Mouse (Mus musculus) small intestine, adult 2 months (tissue): ENCODE data around the gene Mbtps1. TPM values are rescaled to one million over a fixed set of nuclear protein-coding genes. Genes with fewer than 3 reads are reported as not detected.

Experiments used
- H3K27ac ChIP-seq: fragments of 200-500 bp; 2 replicates; pipeline ENCODE4 v1.5.1; 2012; ENCODE audit warnings: low read depth, low read length, control low read depth, inconsistent platforms; ENCODE audit not compliant: insufficient read depth
- H3K27me3 ChIP-seq: fragments of 200-500 bp; 2 replicates; pipeline ENCODE4 v1.6.1; 2012; ENCODE audit warnings: mild to moderate bottlenecking, moderate library complexity, low read length, inconsistent platforms; ENCODE audit not compliant: control insufficient read depth, insufficient read depth
- H3K36me3 ChIP-seq: fragments of 200-500 bp; 2 replicates; pipeline ENCODE4 v1.6.1; 2012; ENCODE audit warnings: mild to moderate bottlenecking, low read length, control low read depth, inconsistent platforms; ENCODE audit not compliant: control insufficient read depth, insufficient read depth
- H3K4me1 ChIP-seq: fragments of 200-500 bp; 2 replicates; pipeline ENCODE4 v1.6.1; 2012; ENCODE audit warnings: low read length, inconsistent platforms, mixed read lengths; ENCODE audit not compliant: control insufficient read depth, insufficient read depth, insufficient read length
- H3K4me3 ChIP-seq: fragments of 200-500 bp; 2 replicates; pipeline ENCODE4 v1.5.1; 2012; ENCODE audit warnings: low read depth, mild to moderate bottlenecking, control low read depth, inconsistent platforms, low read length, moderate library complexity
- CTCF ChIP-seq: fragments of 200-500 bp; IDR thresholded peaks from 2 replicates; pipeline ENCODE4 v1.5.1; 2012; ENCODE audit warnings: low read depth, mild to moderate bottlenecking, control low read depth, inconsistent platforms, low read length, moderate library complexity, mixed read lengths; ENCODE audit not compliant: insufficient replicate concordance, insufficient read length; ENCODE audit errors: extremely low read depth
- POLR2A ChIP-seq: fragments of 200-500 bp; IDR thresholded peaks from 2 replicates; pipeline ENCODE4 v1.6.1; 2012; ENCODE audit warnings: low read depth, mild to moderate bottlenecking, control low read depth, inconsistent platforms, low read length, moderate library complexity
- WGBS: fragments of 180-500 bp; shearing (Covaris S2); methylation state at CpG from one replicate; pipeline ENCODE4 v1.1.7; 2018; 5-methylcytosine and 5-hydroxymethylcytosine counted together
- polyA plus RNA-seq: library from polyadenylated mRNA; depleted of rRNA; stranded (reverse); fragments of >200 nt; gene quantifications from 2 replicates; pipeline ENCODE4 v1.2.3, GENCODE M21; 2012

The Mbtps1 gene
- polyA plus RNA-seq, 1 experiment: 43.1 TPM

DNA sequence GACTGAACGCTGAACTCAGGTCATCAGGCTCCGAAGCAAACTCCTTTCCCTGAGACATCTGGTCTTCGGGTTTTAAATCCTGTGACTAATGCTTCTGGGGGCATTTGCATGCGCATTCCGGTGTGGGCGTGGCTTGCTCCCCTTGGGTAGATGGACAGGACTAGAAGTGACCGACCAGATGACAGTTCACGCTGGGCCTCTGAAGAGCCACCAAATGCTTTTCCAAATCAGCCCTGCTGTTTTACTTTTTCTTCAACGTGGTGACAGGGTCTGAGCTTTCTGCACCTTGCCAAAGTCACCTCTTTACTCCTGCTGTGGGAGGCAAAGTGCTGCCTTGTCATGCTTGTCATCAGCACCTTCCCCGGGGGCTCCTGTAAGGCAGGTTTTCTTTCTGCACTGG, 30.3 kb upstream of the Mbtps1 start:
- peaks cover 27% of the 10 kb centered on the region for H3K4me1 ChIP-seq
- H3K27me3 ChIP-seq: no peaks in the 10 kb centered on the region
- H3K27ac ChIP-seq: no peak overlapping the region
- no peak overlapping the region for H3K4me3 ChIP-seq
- no peak for TF ChIP-seq CTCF
- TF ChIP-seq POLR2A: no peak
- WGBS: 71% methylated on average over 10 of the region's 10 CpGs
- H3K36me3 ChIP-seq: no peaks in the 10 kb centered on the region

DNA sequence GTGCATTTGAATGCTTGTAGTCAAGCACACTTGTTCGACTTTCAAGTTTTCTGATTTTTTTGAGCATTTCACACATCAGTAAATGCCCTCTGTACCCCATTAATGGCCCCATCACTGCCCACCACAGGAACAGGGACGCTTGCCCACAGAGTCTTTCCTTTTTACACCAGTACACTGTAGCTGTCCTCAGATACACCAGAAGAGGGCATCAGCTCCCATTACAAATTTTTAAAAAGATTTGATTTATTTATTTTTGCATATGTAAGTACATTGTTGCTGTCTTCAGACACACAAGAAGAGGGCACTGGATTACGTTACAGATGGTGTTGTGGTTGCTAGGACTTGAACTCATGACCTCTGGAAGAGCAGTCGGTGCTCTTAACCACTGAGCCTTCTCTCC, 29.8 kb upstream of the Mbtps1 start:
- Histone ChIP-seq H3K36me3 (no peaks in the 10 kb centered on the region), H3K27me3 (no peaks in the 10 kb centered on the region), H3K27ac (no peak overlapping the region), H3K4me3 (no peak overlapping the region), H3K4me1 (peaks cover 25% of the 10 kb centered on the region)
- WGBS: 81% methylated on average over 4 of the region's 4 CpGs
- TF ChIP-seq CTCF (no peak), POLR2A (no peak)

DNA sequence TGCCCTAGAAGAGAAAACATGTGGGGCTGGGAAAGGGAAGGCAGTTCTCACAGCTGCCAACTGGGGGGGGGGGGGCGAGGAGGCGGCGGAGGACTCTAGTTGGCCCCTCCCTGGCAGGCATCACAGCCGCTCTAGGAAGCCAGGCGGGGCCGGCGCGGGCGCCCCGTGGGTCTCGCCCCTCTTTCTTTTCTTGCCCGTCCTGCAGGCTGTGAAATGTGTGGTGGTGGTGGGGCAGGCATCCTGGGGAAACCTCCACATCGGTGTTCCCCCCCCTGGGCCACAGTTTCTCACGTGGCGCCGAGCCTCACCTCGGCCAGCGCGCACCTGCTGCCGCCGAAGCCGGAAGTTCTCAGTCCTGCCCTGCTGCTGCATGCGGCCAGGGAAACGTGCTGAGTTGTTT, 27.4 kb upstream of the Mbtps1 start:
- Histone ChIP-seq H3K27me3 (no peaks in the 10 kb centered on the region), H3K36me3 (no peaks in the 10 kb centered on the region), H3K4me1 (peaks cover 12% of the 10 kb centered on the region; the same call in 1 of the 2 replicates), H3K27ac (peak overlapping the region; percentile 69), H3K4me3 (peak overlapping the region; percentile 64)
- 16% methylated on average over 24 of the region's 24 CpGs for WGBS
- TF ChIP-seq POLR2A (no peak), CTCF (no peak)

DNA sequence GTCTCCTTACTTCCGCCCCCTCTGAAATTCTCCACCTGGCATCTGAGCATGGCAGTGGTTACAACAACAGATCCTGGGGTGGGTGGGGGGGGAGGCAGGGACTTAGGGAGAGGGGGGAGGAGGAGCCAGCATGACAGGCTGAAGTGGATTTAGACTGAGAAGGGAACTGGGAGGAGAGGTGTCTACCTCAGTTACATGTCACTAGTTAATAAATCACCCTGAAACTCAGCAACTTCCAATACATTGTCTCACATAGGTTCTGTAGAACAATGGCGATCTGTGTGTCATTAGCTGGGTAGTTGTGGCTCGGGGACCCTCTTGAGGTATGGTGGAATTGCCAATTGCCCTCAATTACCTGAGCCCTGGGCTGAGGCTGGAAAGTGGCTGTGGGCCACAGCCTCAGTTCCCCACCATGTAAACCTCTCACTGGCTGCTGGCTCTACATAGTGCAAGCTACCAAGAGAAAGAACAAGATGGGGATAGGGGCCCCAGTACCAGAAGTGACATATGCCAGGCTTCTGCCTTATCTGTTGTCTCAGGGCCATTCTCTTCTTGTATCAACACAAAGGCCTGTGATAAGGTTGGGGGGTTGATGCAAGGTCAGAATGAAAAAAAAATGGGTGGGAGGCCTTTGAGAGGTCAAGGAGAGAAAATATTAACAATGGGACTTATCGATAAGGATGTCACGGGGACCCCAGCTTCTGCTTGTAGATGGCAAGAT, 22.1 kb upstream of the Mbtps1 start:
- Histone ChIP-seq H3K4me1 (peaks cover 21% of the 10 kb centered on the region), H3K4me3 (no peak overlapping the region), H3K27ac (peak overlapping the region; percentile 5; the same call in 1 of the 2 replicates), H3K27me3 (no peaks in the 10 kb centered on the region), H3K36me3 (no peaks in the 10 kb centered on the region)
- TF ChIP-seq CTCF: no peak
- TF ChIP-seq POLR2A: no peak
- WGBS: 57% methylated on average over 5 of the region's 5 CpGs

DNA sequence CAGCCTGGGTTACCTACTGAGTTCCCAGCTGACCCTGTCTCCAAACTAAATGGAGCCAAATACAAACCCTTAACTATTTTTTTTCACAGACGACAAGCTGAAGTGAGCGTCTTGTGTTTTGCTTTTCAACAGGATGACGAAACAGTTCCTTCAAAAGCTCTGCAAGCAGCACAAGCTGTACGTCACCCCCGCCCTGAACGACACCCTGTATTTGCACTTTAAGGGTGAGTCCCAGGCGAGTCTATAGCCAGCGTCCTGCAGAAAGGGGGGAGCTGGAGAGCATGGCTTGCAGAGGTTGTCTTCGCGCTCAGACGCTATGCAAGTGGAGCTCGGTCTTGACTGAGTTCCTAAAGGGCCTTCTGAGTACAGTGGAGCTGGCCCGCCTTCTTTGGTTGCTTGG, 20.6 kb upstream of the Mbtps1 start:
- Histone ChIP-seq H3K4me1 (peaks cover 21% of the 10 kb centered on the region), H3K27ac (peak overlapping the region; percentile 89), H3K4me3 (no peak overlapping the region), H3K27me3 (no peaks in the 10 kb centered on the region), H3K36me3 (no peaks in the 10 kb centered on the region)
- TF ChIP-seq POLR2A: no peak
- TF ChIP-seq CTCF: no peak
- 50% methylated on average over 13 of the region's 13 CpGs for WGBS

DNA sequence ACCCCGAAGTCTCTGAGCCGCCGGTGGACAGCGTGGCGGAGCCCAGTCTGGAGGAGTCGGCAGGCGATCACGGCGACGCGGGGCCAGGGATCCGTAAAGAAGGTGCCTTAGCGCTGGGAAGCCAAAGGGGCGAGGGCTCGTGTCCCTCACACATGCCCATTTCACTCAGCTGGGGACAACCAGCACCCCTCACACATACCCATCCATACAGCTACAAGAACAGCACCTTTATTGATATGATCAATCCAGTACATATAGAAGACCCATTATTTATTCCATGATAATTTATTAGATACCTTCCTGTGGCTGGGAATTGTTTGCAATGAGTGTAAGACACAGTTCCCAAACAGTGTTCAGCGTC, 16.8 kb upstream of the Mbtps1 start:
- TF ChIP-seq CTCF: no peak
- no peak for TF ChIP-seq POLR2A
- H3K36me3 ChIP-seq: 0 out of 2 replicates have a peak, but pooled peaks cover 2% of the 10 kb centered on the region
- H3K27ac ChIP-seq: no peak overlapping the region
- peaks cover 23% of the 10 kb centered on the region for H3K4me1 ChIP-seq
- 2% methylated on average over 16 of the region's 16 CpGs for WGBS
- H3K4me3 ChIP-seq: peak overlapping the region; percentile 89
- H3K27me3 ChIP-seq: no peaks in the 10 kb centered on the region

DNA sequence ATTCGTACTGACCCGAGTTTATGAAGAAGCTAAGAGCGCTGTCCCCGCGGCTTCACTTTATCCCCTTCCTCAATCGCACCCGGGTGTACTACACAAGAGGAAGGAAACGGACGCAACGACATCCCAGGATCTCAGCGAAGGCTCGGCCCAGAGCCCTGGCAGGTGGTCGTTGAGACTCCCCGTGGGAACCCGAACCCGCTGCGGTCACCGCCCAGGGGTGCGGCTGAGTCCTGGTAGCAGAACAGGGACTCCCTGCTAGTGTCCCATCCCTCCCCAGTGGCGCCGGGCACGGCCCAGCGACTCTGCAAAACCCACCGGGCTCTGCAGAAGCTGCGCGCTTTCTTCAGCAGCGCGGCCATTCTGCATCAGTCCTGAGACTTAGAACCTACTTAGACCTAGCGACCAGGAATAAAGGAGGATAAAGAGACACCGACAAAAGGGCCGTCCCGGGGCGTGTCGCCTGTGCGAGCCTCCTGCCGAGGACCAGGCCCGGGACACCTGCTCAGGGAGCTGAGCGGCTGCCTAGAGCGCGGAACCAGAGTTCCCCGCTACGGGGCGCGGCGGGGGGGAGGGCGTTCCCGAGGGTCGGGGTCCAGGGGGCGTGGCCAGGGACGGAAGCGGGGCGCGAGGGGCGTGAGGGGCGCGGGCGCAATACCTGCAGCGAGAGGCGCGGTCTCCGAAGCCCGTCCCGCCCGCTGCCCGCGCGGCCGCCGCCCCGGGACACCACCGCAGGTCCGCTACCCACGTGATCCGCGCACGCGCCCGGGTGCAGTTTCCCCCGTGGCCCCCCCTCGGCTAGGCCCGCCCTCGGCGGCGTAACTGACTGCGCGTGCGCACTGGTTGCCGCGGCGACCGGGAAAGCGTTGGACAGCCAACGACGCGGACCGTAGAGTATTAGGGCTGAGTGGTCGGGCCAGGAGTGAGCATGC, 16.2 kb upstream of the Mbtps1 start, which contains the start of the genes Hsdl1 and Dnaaf1:
TSS of gene Hsdl1 (minus strand) at position 747 of the 929 bp plus-strand sequence.
TSS of gene Dnaaf1 (plus strand) at position 799 of the 929 bp plus-strand sequence.
- 0 out of 2 replicates have a peak, but pooled peaks cover 2% of the 10 kb centered on the region for H3K36me3 ChIP-seq
- peaks cover 18% of the 10 kb centered on the region for H3K4me1 ChIP-seq
- peak within 1 kb of the TSS; percentile 89 for H3K4me3 ChIP-seq
- TF ChIP-seq POLR2A (peak; percentile 15; the same call in 1 of the 2 replicates), CTCF (no peak)
- peak within 1 kb of the TSS; percentile 81 for H3K27ac ChIP-seq
- under 1% methylated on average over 97 of the region's 97 CpGs for WGBS
- H3K27me3 ChIP-seq: no peaks in the 10 kb centered on the region
